Mouse (Mus musculus) CH12.LX (cell line): ENCODE measurements around the gene Frmd4a. TPM values are rescaled to one million over a fixed set of nuclear protein-coding genes. Genes with fewer than 3 reads are reported as not detected.

Experiments used
- DNase-seq: peaks from one replicate; pipeline ENCODE4 v3.0.0-alpha.2; 2013; ENCODE audit errors: extremely low read depth
- H3K27ac ChIP-seq: 2 replicates; pipeline ENCODE4 v1.5.1; 2012; ENCODE audit warnings: low read depth, mild to moderate bottlenecking, control low read depth, moderate library complexity; ENCODE audit not compliant: insufficient read depth
- H3K27me3 ChIP-seq: replicated peaks from 2 replicates; pipeline ENCODE3; 2012; ENCODE audit warnings: inconsistent platforms
- H3K36me3 ChIP-seq, 2 experiments: replicated peaks in 1 of 2; 2 replicates each; pipeline versions ENCODE3 to v1.6.1; 2012; ENCODE audit warnings: inconsistent platforms in 1 of 2, low read length in 1 of 2, mild to moderate bottlenecking in 1 of 2, mixed read lengths in 1 of 2, moderate library complexity in 1 of 2; ENCODE audit not compliant: control insufficient read depth in 1 of 2, insufficient read depth in 1 of 2
- H3K4me1 ChIP-seq, 2 experiments: 2 replicates each; pipeline ENCODE4 v1.6.1; 2012; ENCODE audit warnings: inconsistent platforms in 1 of 2, moderate library complexity in 1 of 2; ENCODE audit not compliant: insufficient read depth in 2 of 2, control insufficient read depth in 1 of 2
- H3K4me2 ChIP-seq: 2 replicates; pipeline ENCODE4 v1.6.1; 2012; ENCODE audit warnings: low read depth, mild to moderate bottlenecking, control low read depth; ENCODE audit not compliant: poor library complexity, insufficient read depth, severe bottlenecking
- H3K4me3 ChIP-seq, 3 experiments: fragments of 150-350 bp in 1 of 3; sonication (generic) in 1 of 3; replicated peaks in 1 of 3; 2 replicates each; pipeline versions ENCODE3 to v1.5.1; 2011 to 2012; ENCODE audit warnings: low read depth in 2 of 3, low read length in 2 of 3, mild to moderate bottlenecking in 2 of 3, moderate library complexity in 2 of 3, control low read depth in 1 of 3, improper control_type of control experiment in 1 of 3, inconsistent platforms in 1 of 3, mixed read lengths in 1 of 3; ENCODE audit not compliant: poor library complexity in 1 of 3
- H3K79me2 ChIP-seq: replicated peaks from 2 replicates; pipeline ENCODE4 v1.6.1; 2012; ENCODE audit warnings: mild to moderate bottlenecking, moderate library complexity; ENCODE audit not compliant: control insufficient read depth, poor library complexity, insufficient read depth, severe bottlenecking; ENCODE audit errors: extremely low read depth
- H3K9ac ChIP-seq: 2 replicates; pipeline ENCODE4 v1.6.1; 2012; ENCODE audit warnings: low read depth, mild to moderate bottlenecking, control low read depth, moderate library complexity; ENCODE audit not compliant: insufficient read depth
- H3K9me3 ChIP-seq: replicated peaks from 2 replicates; pipeline ENCODE3; 2012; ENCODE audit warnings: low read length, inconsistent platforms, mixed read lengths
- BHLHE40 ChIP-seq: IDR thresholded peaks from 2 replicates; pipeline ENCODE4 v1.6.1; 2011; ENCODE audit warnings: mild to moderate bottlenecking, low read depth, low read length, improper control_type of control experiment
- CHD1 ChIP-seq: IDR thresholded peaks from 2 replicates; pipeline ENCODE4 v1.6.1; 2012; ENCODE audit warnings: low read depth, low read length, improper control_type of control experiment, inconsistent platforms
- CHD2 ChIP-seq: IDR thresholded peaks from 2 replicates; pipeline ENCODE4 v1.6.1; 2011; ENCODE audit warnings: low read length, improper control_type of control experiment
- CTCF ChIP-seq, 2 experiments: IDR thresholded peaks in 1 of 2; conservative IDR thresholded peaks in 1 of 2; 2 replicates each; pipeline ENCODE4 v1.5.1; 2011 to 2012; ENCODE audit warnings: low read depth in 2 of 2, low read length in 2 of 2, improper control_type of control experiment in 1 of 2, inconsistent platforms in 1 of 2, mild to moderate bottlenecking in 1 of 2, moderate library complexity in 1 of 2
- E2F4 ChIP-seq: IDR thresholded peaks from 2 replicates; pipeline ENCODE4 v1.6.1; 2011; ENCODE audit warnings: low read depth, low read length, improper control_type of control experiment; ENCODE audit not compliant: insufficient replicate concordance
- ELF1 ChIP-seq: IDR thresholded peaks from 2 replicates; pipeline ENCODE4 v1.6.1; 2014; ENCODE audit warnings: low read depth, mild to moderate bottlenecking, inconsistent platforms, low read length, improper control_type of control experiment
- EP300 ChIP-seq: IDR thresholded peaks from 2 replicates; pipeline ENCODE4 v1.6.1; 2011; ENCODE audit warnings: low read length, improper control_type of control experiment
- ETS1 ChIP-seq: conservative IDR thresholded peaks from 2 replicates; pipeline ENCODE4 v1.6.1; 2012; ENCODE audit warnings: low read depth, mild to moderate bottlenecking, inconsistent platforms, low read length, improper control_type of control experiment, moderate library complexity
- IRF4 ChIP-seq: IDR thresholded peaks from 2 replicates; pipeline ENCODE4 v1.6.1; 2014; ENCODE audit warnings: low read depth, mild to moderate bottlenecking, inconsistent platforms, low read length, improper control_type of control experiment
- JUND ChIP-seq: conservative IDR thresholded peaks from 2 replicates; pipeline ENCODE4 v1.6.1; 2011; ENCODE audit warnings: low read depth, low read length, improper control_type of control experiment
- KAT2A ChIP-seq: IDR thresholded peaks from 2 replicates; pipeline ENCODE4 v1.6.1; 2012; ENCODE audit warnings: low read length, improper control_type of control experiment, inconsistent platforms; ENCODE audit not compliant: insufficient replicate concordance
- MAFK ChIP-seq: IDR thresholded peaks from 2 replicates; pipeline ENCODE4 v1.6.1; 2011; ENCODE audit warnings: low read length, improper control_type of control experiment; ENCODE audit not compliant: insufficient replicate concordance
- MAX ChIP-seq: IDR thresholded peaks from 2 replicates; pipeline ENCODE4 v1.6.1; 2011; ENCODE audit warnings: low read length, improper control_type of control experiment
- MEF2A ChIP-seq: IDR thresholded peaks from 2 replicates; pipeline ENCODE4 v1.6.1; 2014; ENCODE audit warnings: low read depth, mild to moderate bottlenecking, inconsistent platforms, low read length, improper control_type of control experiment, borderline replicate concordance
- MYC ChIP-seq: IDR thresholded peaks from 2 replicates; pipeline ENCODE4 v1.6.1; 2011; ENCODE audit warnings: low read depth, mild to moderate bottlenecking, improper control_type of control experiment, low read length
- NRF1 ChIP-seq: IDR thresholded peaks from 2 replicates; pipeline ENCODE4 v1.6.1; 2014; ENCODE audit warnings: low read depth, mild to moderate bottlenecking, inconsistent platforms, low read length, improper control_type of control experiment, moderate library complexity
- PAX5 ChIP-seq: IDR thresholded peaks from 2 replicates; pipeline ENCODE4 v1.6.1; 2012; ENCODE audit warnings: low read length, inconsistent platforms, mixed read lengths
- SIN3A ChIP-seq: IDR thresholded peaks from 2 replicates; pipeline ENCODE4 v1.6.1; 2012; ENCODE audit warnings: low read length, improper control_type of control experiment, inconsistent platforms
- TBP ChIP-seq: conservative IDR thresholded peaks from 2 replicates; pipeline ENCODE4 v1.6.1; 2011; ENCODE audit warnings: low read depth, low read length, improper control_type of control experiment
- TCF12 ChIP-seq: IDR thresholded peaks from 2 replicates; pipeline ENCODE4 v1.6.1; 2014; ENCODE audit warnings: low read depth, mild to moderate bottlenecking, inconsistent platforms, low read length, improper control_type of control experiment
- UBTF ChIP-seq: IDR thresholded peaks from 2 replicates; pipeline ENCODE4 v1.6.1; 2012; ENCODE audit warnings: low read depth, mild to moderate bottlenecking, inconsistent platforms, low read length, improper control_type of control experiment, moderate library complexity
- USF1 ChIP-seq: IDR thresholded peaks from 2 replicates; pipeline ENCODE4 v1.6.1; 2014; ENCODE audit warnings: low read depth, mild to moderate bottlenecking, inconsistent platforms, low read length, improper control_type of control experiment
- ZC3H11A ChIP-seq: IDR thresholded peaks from 2 replicates; pipeline ENCODE4 v1.6.1; 2012; ENCODE audit warnings: low read depth, mild to moderate bottlenecking, inconsistent platforms, low read length, improper control_type of control experiment
- ZKSCAN1 ChIP-seq: IDR thresholded peaks from 2 replicates; pipeline ENCODE4 v1.6.1; 2012; ENCODE audit warnings: low read depth, inconsistent platforms, low read length, improper control_type of control experiment, borderline replicate concordance
- ZMIZ1 ChIP-seq: IDR thresholded peaks from 2 replicates; pipeline ENCODE4 v1.6.1; 2012; ENCODE audit warnings: low read depth, mild to moderate bottlenecking, inconsistent platforms, low read length, improper control_type of control experiment
- ZNF384 ChIP-seq: IDR thresholded peaks from 2 replicates; pipeline ENCODE4 v1.6.1; 2012; ENCODE audit warnings: low read depth, low read length, improper control_type of control experiment, inconsistent platforms
- dilution Hi-C: fragments of 300-500 bp; cut with MboI; formaldehyde crosslinking; loops from 2 replicates; pipeline ENCODE4 v1.14.3; 2020; ENCODE audit warnings: low sequenced_read_pairs; ENCODE audit not compliant: extremely low pct_unique_long_range_greater_than_20kb, extremely low pct_ligation_motif_present
- in situ Hi-C: fragments of 300-500 bp; cut with MboI; formaldehyde crosslinking; loops from 3 replicates; pipeline ENCODE4 v1.14.3; 2019; ENCODE audit warnings: low sequenced_read_pairs, low pct_ligation_motif_present, low pct_unique_long_range_greater_than_20kb, mixed read lengths
- polyA plus RNA-seq: library from polyadenylated mRNA; unstranded; fragments of >175 nt; gene quantifications from 2 replicates; pipeline ENCODE4 v1.2.1, GENCODE M21; 2012; ENCODE audit warnings: low read depth; ENCODE audit not compliant: insufficient read length
- total RNA-seq, 2 experiments: library from RNA; depleted of rRNA; stranded (reverse); fragments of 300-350 nt in 1 of 2; fragments of >200 nt in 1 of 2; gene quantifications; 2 replicates each; pipeline ENCODE4 v1.2.3; 2012 to 2014

Gene Frmd4a
- total and polyA plus RNA-seq, 3 experiments = 0.13 to 2.0 (median 0.32) TPM

GRCm38 (mm10) chr2:4568967-4569366 lies 551.5 kb downstream of the Frmd4a start:
- Histone ChIP-seq H3K4me2 (no peak overlapping the region), H3K27me3 (no peaks in the 10 kb centered on the region), H3K4me3 (no peak overlapping the region), H3K9ac (no peak overlapping the region), H3K9me3 (no peaks in the 10 kb centered on the region), H3K79me2 (no peaks in the 10 kb centered on the region), H3K27ac (no peak overlapping the region), H3K36me3 (peaks cover 0 to 6% of the 10 kb centered on the region in 2 experiments), H3K4me1 (peaks cover 8 to 60% of the 10 kb centered on the region in 2 experiments)
- TF ChIP-seq EP300 (no peak), TCF12 (no peak), ZKSCAN1 (no peak), PAX5 (no peak), MYC (no peak), UBTF (no peak), TBP (no peak), ZNF384 (no peak), IRF4 (peak; percentile 31; the same call in 1 of the 2 replicates), ELF1 (no peak), ZC3H11A (no peak), ZMIZ1 (no peak), MAFK (no peak), NRF1 (no peak), KAT2A (no peak), SIN3A (no peak), E2F4 (no peak), BHLHE40 (peak; percentile 47; the same call in 1 of the 2 replicates)
- in situ Hi-C loops (no loop called here), dilution Hi-C loops (no loop called here)
- peak; percentile 49 for DNase-seq

- H3K9me3 ChIP-seq = no peaks in the 10 kb centered on the region
- TF ChIP-seq MEF2A = no peak
- TF ChIP-seq ELF1 = no peak
- TF ChIP-seq CHD1 = no peak
- no peak for TF ChIP-seq PAX5
- no peak for TF ChIP-seq USF1
- TF ChIP-seq ETS1 = no peak
- no peak for TF ChIP-seq CTCF (conservative IDR thresholded peaks at IDR 0.05 in 1 of 2, IDR thresholded peaks at IDR 0.05 in 1 of 2; ENCODE audit: low read depth in 2 of 2, low read length in 2 of 2)
- no peak for TF ChIP-seq ZKSCAN1
- TF ChIP-seq CHD2 = no peak
- TF ChIP-seq JUND = no peak
- TF ChIP-seq ZMIZ1 = no peak
- no peak for TF ChIP-seq UBTF
- no peak for TF ChIP-seq KAT2A
- no peak for TF ChIP-seq MAX
- no peak for TF ChIP-seq IRF4
- TF ChIP-seq NRF1 = no peak
- TF ChIP-seq MYC = no peak
- H3K9ac ChIP-seq = no peak overlapping the region
- no peak overlapping the region for H3K4me3 ChIP-seq
- in situ Hi-C loops = no loop called here
- no peaks in the 10 kb centered on the region for H3K79me2 ChIP-seq
- no peaks in the 10 kb centered on the region for H3K27me3 ChIP-seq
- H3K27ac ChIP-seq = no peak overlapping the region
- no peak overlapping the region for H3K4me2 ChIP-seq
- dilution Hi-C loops = no loop called here
- no peak for DNase-seq
- peaks cover 0 to 8% of the 10 kb centered on the region in 2 experiments for H3K36me3 ChIP-seq
- peaks cover 8 to 61% of the 10 kb centered on the region in 2 experiments for H3K4me1 ChIP-seq
These were observed 552.8 kb downstream of the Frmd4a start for GRCm38 (mm10) chr2:4570186-4570861.
